Mouse (Mus musculus) cerebellum, adult 2 months (tissue): ENCODE data around the gene Ssbp3. TPM values are rescaled to one million over a fixed set of nuclear protein-coding genes. Genes with fewer than 3 reads are reported as not detected.
A peak's percentile ranks its signal among the peaks of the same experiment; 100 is the strongest.

Source experiments
- DNase-seq, 2 experiments: peaks; one replicate each; pipeline ENCODE4 v3.0.0; 2021
- H3K27ac ChIP-seq: fragments of 200-500 bp; 2 replicates; pipeline ENCODE4 v1.5.1; 2012; ENCODE audit warnings: low read length, control low read depth, inconsistent platforms; ENCODE audit not compliant: insufficient read depth
- H3K27me3 ChIP-seq: fragments of 200-500 bp; 2 replicates; pipeline ENCODE4 v1.6.1; 2012; ENCODE audit warnings: inconsistent platforms, mild to moderate bottlenecking, low read length, moderate library complexity; ENCODE audit not compliant: control insufficient read depth, insufficient read depth
- H3K4me1 ChIP-seq: fragments of 200-500 bp; 2 replicates; pipeline ENCODE4 v1.6.1; 2011; ENCODE audit warnings: low read length; ENCODE audit not compliant: control insufficient read depth, insufficient read depth
- H3K4me3 ChIP-seq: fragments of 200-500 bp; replicated peaks from 2 replicates; pipeline ENCODE3; 2011; ENCODE audit warnings: mild to moderate bottlenecking, low read depth, low read length, control low read depth; ENCODE audit not compliant: insufficient read depth
- CTCF ChIP-seq: fragments of 200-500 bp; IDR thresholded peaks from 2 replicates; pipeline ENCODE4 v1.5.1; 2011; ENCODE audit warnings: low read depth, mild to moderate bottlenecking, control low read depth, low read length, moderate library complexity, borderline replicate concordance; ENCODE audit not compliant: insufficient read depth
- POLR2A ChIP-seq: fragments of 200-500 bp; IDR thresholded peaks from 2 replicates; pipeline ENCODE4 v1.6.1; 2011; ENCODE audit warnings: low read length, control low read depth, borderline replicate concordance; ENCODE audit not compliant: insufficient read depth
- WGBS: fragments of 180-500 bp; shearing (Covaris S2); methylation state at CpG from one replicate; pipeline ENCODE4 v1.1.7; 2018; 5-methylcytosine and 5-hydroxymethylcytosine counted together
- polyA plus RNA-seq: library from polyadenylated mRNA; depleted of rRNA; stranded (reverse); fragments of >200 nt; gene quantifications from 2 replicates; pipeline ENCODE4 v1.2.3, GENCODE M21; 2012

Gene Ssbp3
- polyA plus RNA-seq, 1 experiment: 126 TPM

DNA sequence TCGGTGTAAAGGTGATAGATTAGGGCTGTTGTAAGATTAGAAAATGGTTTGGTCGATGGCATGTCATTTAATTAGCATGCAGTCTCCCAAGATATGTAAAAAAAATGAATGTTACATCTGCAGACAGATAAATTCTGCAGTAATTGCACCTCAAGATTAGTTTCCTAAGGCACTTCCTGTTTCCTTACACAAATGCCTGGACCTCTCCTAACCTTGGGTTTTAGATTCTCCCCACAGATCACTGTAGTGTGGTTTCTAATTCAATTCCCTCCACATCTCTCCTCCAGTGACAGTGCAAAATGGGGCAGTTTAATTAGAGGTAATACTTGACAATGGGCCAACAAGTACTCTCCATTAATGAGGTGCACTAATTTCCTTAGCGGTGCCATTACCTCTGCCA is 152.7 kb downstream of the Ssbp3 start:
- no peak overlapping the region for H3K4me3 ChIP-seq
- no peaks in the 10 kb centered on the region for H3K27me3 ChIP-seq
- 68% methylated on average over 3 of the region's 3 CpGs for WGBS
- TF ChIP-seq CTCF: no peak
- no peak for TF ChIP-seq POLR2A
- peaks cover 6% of the 10 kb centered on the region; the same call in 1 of the 2 replicates for H3K4me1 ChIP-seq
- no peak for DNase-seq
- H3K27ac ChIP-seq: no peak overlapping the region

GRCm38 (mm10) chr4:107064394-107065098 is 154.0 kb downstream of the Ssbp3 start:
- DNase-seq: no peak
- H3K27me3 ChIP-seq: no peaks in the 10 kb centered on the region
- H3K4me3 ChIP-seq: no peak overlapping the region
- 90% methylated on average over 5 of the region's 5 CpGs for WGBS
- peaks cover 6% of the 10 kb centered on the region; the same call in 1 of the 2 replicates for H3K4me1 ChIP-seq
- TF ChIP-seq POLR2A (no peak), CTCF (no peak)
- no peak overlapping the region for H3K27ac ChIP-seq

DNA sequence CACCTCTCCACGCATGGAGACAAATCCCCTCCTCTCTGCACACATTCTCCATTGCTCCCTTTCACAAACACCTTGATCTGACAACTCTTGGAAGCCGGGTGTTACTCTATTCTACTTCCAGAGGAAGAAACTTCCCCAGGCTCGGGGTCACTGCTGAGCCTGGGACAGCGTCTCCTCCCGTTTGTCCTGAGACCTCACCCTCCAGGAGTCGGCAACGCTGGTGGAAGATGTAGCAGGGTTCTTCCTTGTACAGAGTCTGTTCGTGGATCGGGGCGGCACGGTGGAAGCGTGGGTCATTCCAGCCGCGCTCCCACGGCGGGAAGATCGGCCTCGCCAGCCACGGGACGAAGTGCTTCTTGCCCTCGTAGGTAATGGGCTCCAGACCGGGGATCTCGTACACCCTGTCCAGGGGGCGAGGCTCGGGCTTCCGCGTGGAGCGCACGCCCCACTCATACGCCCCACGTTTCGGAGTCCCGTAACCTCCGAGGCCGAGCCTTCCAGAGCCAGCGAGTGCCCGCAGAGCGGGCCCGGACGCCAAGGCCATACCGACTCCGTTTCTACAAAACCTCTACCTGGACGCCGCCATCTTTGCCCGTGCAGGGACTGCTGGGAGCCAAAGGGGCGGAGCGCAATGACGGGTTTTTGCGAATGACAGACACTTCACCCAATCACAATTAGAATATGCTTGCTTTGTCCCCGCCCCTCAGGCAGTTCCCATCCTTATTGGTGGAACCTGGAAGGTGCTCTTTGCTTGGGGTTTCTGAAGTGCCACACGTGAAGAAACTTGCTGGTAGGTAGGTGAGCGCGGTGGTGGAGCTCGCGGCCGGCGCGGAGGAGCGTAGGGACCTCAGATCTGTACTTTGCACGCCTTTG is 156.0 kb downstream of the Ssbp3 start, which contains the start of the genes Mrpl37 and Cyb5rl:
TSS of gene Mrpl37 (minus strand) at position 617 of the 873 bp plus-strand sequence.
TSS of gene Cyb5rl (plus strand) at position 737 of the 873 bp plus-strand sequence.
- H3K27me3 ChIP-seq: no peaks in the 10 kb centered on the region
- peak within 1 kb of the TSS; percentile 85 for H3K4me3 ChIP-seq
- H3K27ac ChIP-seq: peak within 1 kb of the TSS; percentile 63; the same call in 1 of the 2 replicates
- peak; percentile 97 to 98 for DNase-seq
- peaks cover 6% of the 10 kb centered on the region; the same call in 1 of the 2 replicates for H3K4me1 ChIP-seq
- TF ChIP-seq CTCF (no peak), POLR2A (peak; percentile 78)
- under 1% methylated on average over 60 of the region's 60 CpGs for WGBS

DNA sequence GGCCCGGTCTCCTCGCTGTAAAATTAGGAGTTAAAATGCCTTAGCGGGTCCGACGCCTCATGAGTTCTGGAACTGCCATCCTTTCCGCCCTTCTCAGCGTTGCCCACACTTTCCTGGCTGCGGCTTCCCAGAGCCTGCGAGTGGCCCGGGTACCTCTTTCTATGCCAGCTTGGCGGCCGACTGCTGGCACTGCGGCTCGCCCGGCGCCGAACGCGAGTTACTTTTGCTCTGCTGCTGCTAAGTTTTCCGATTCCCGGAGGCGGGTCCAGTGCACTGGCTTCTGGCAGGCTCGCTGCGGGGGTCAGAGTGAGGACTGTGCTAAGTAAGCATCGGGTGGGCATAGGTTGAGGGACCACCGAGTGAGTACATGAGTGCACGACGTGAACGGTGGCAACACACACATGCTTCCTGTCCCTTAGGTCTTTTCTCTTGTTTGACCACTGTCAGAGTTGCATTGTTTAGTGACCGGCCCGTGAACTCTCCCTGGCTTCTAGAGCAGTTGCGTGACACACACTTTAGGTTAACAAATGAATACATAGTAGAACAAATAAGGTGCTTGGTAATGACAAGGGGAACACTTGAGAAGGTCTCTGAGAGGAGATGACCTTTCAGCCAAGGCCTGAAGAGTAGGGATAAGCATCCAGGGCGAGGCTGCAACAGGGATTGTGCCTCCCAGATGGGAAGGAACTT is 156.8 kb downstream of the Ssbp3 start:
- TF ChIP-seq CTCF (no peak), POLR2A (no peak)

DNA sequence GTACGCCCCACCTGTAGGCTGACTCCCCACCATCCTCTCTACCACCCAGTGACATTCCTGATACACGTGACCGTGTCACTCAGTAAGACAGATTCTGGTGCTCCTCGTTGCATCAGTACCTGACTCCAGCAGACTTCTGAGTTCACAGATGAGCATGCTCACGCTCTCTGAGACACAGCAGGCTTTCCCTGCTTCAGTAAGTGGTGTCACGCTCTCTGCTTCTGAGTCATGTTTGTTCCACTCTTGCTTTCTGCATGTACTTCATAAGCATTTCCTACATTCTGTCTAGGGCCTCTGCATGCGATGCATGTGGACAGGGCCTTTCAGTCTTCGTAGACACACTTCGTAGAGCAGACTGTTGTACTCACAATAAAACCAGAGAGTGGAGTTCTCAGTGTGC is 161.8 kb downstream of the Ssbp3 start:
- 71% methylated on average over 9 of the region's 9 CpGs for WGBS
- no peaks in the 10 kb centered on the region for H3K27me3 ChIP-seq
- TF ChIP-seq CTCF (no peak), POLR2A (no peak)
- no peaks in the 10 kb centered on the region for H3K4me1 ChIP-seq
- H3K4me3 ChIP-seq: no peak overlapping the region
- no peak overlapping the region for H3K27ac ChIP-seq
- DNase-seq: no peak

More for the DNA sequence above, 156.8 kb downstream of the Ssbp3 start:
- Histone ChIP-seq H3K4me3 (peak overlapping the region; percentile 80), H3K27me3 (no peaks in the 10 kb centered on the region), H3K27ac (no peak overlapping the region), H3K4me1 (peaks cover 6% of the 10 kb centered on the region; the same call in 1 of the 2 replicates)
- 4% methylated on average over 33 of the region's 33 CpGs for WGBS
- DNase-seq: no peak

- TF ChIP-seq CTCF (no peak), POLR2A (no peak)
- no peaks in the 10 kb centered on the region for H3K4me1 ChIP-seq
- 69% methylated on average over 5 of the region's 5 CpGs for WGBS
- no peaks in the 10 kb centered on the region for H3K27me3 ChIP-seq
- no peak overlapping the region for H3K4me3 ChIP-seq
- no peak overlapping the region for H3K27ac ChIP-seq
- no peak for DNase-seq
Measured at GRCm38 (mm10) chr4:107075456-107075855, 165.0 kb downstream of the Ssbp3 start.

DNA sequence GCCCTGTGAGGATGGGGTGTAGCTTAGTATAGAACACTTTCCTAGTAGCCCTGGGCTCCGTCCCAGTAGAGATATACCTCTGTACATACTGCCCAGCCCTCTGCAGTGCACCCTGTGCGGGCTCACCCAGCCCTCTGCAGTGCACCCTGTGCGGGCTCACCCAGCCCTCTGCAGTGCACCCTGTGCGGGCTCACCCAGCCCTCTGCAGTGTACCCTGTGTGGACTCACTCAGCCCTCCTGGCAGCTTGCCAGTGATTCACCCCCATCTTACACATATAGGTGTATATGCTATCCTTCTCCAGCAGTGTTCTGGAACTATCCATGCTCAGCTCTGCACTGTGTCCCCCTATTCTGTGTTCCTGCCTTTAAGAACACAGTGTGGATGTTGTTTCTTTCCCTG is 168.4 kb downstream of the Ssbp3 start:
- Histone ChIP-seq H3K4me3 (no peak overlapping the region), H3K4me1 (no peaks in the 10 kb centered on the region), H3K27ac (no peak overlapping the region), H3K27me3 (no peaks in the 10 kb centered on the region)
- WGBS: 87% methylated on average over 4 of the region's 4 CpGs
- TF ChIP-seq CTCF (no peak), POLR2A (no peak)
- DNase-seq: no peak
